Mouse (Mus musculus) intestine, embryonic 14.5 days (tissue): ENCODE measurements at regions not wholly inside any gene's neighbourhood (a gene's known extent, or its start where the extent isn't known, plus 50 kb on each side); places are given as distances from the start of the nearest gene placed in this dataset.

Experiments used
- ATAC-seq: fragments of 200-750 bp; cut with Nextera tagmentation; replicated peaks from 2 replicates; pipeline ENCODE4 v1.8.0; 2017; ENCODE audit warnings: low read depth, moderate number of reproducible peaks, moderate TSS enrichment, moderate library complexity; ENCODE audit not compliant: low FRiP score, low TSS enrichment
- DNase-seq: peaks from one replicate; pipeline ENCODE4 v3.0.0-alpha.2; 2018; ENCODE audit warnings: low spot score
- H3K27ac ChIP-seq: fragments of 300-500 bp; sonication (generic); 2 replicates; pipeline ENCODE4 v1.5.1; 2014; ENCODE audit warnings: low read depth, mild to moderate bottlenecking, control low read depth
- H3K27me3 ChIP-seq: fragments of 300-500 bp; sonication (generic); replicated peaks from 2 replicates; pipeline ENCODE4 v1.6.1; 2014; ENCODE audit warnings: low read length, control low read depth; ENCODE audit not compliant: control insufficient read depth, insufficient read depth
- H3K36me3 ChIP-seq: fragments of 300-500 bp; sonication (generic); 2 replicates; pipeline ENCODE4 v1.6.1; 2014; ENCODE audit warnings: low read length, control low read depth; ENCODE audit not compliant: control insufficient read depth, insufficient read depth
- H3K4me1 ChIP-seq: fragments of 300-500 bp; sonication (generic); replicated peaks from 2 replicates; pipeline ENCODE4 v1.6.1; 2014; ENCODE audit warnings: low read length, control low read depth, mixed read lengths; ENCODE audit not compliant: control insufficient read depth, insufficient read depth
- H3K4me2 ChIP-seq: fragments of 300-500 bp; sonication (generic); 2 replicates; pipeline ENCODE4 v1.6.1; 2014; ENCODE audit warnings: low read length
- H3K4me3 ChIP-seq: fragments of 300-500 bp; sonication (generic); 2 replicates; pipeline ENCODE4 v1.5.1; 2014; ENCODE audit warnings: low read depth, low read length, control low read depth, mixed read lengths
- H3K9ac ChIP-seq: fragments of 300-500 bp; sonication (generic); 2 replicates; pipeline ENCODE4 v1.6.1; 2014; ENCODE audit warnings: mild to moderate bottlenecking, low read length
- H3K9me3 ChIP-seq: fragments of 300-500 bp; sonication (generic); 2 replicates; pipeline ENCODE4 v1.6.1; 2016; ENCODE audit warnings: low read length, control low read depth; ENCODE audit not compliant: control insufficient read depth
- WGBS: fragments of 180-500 bp; shearing (Covaris S2); extraction: QIAGEN DNeasy Blood & Tissue Kit; methylation state at CpG from one replicate; pipeline ENCODE4 v1.1.7; 2014; 5-methylcytosine and 5-hydroxymethylcytosine counted together

DNA sequence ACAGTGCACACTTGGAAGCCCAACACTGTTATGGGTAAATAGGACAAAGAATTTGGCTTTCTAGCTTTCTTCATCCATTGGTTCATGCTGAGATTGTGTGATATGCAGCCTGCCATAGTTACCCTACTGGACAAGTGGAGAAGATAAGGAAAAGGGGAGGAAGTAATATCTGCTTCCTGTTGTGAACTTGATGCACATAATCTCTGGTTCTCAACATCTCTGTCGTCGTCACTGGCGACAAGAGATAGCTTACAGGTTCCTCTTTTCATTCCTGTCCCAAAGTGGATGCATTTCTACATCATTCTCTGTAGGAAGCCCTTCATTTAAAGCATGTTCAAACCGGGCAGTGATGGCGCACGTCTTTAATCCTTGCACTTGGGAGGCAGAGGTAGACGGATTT lies 491.4 kb upstream of the Gm765 start:
- no peak overlapping the region for H3K27ac ChIP-seq
- WGBS, result 92% methylated on average over 7 of the region's 7 CpGs

GRCm38 (mm10) chr6:98830191-98830590 lies 487.6 kb upstream of the Gm765 start:
- ATAC-seq (no peak), DNase-seq (no peak)
- H3K36me3 ChIP-seq, result no peaks in the 10 kb centered on the region
- H3K27me3 ChIP-seq, result no peaks in the 10 kb centered on the region
- no peak overlapping the region for H3K27ac ChIP-seq
- no peak overlapping the region for H3K4me3 ChIP-seq
- no peaks in the 10 kb centered on the region for H3K9me3 ChIP-seq
- no peak overlapping the region for H3K9ac ChIP-seq
- H3K4me1 ChIP-seq, result no peaks in the 10 kb centered on the region
- WGBS, result 51% methylated on average over 4 of the region's 4 CpGs
- no peak overlapping the region for H3K4me2 ChIP-seq

More for the DNA sequence above, 491.4 kb upstream of the Gm765 start:
- no peaks in the 10 kb centered on the region for H3K27me3 ChIP-seq
- ATAC-seq, result no peak
- H3K9ac ChIP-seq, result no peak overlapping the region
- no peaks in the 10 kb centered on the region for H3K9me3 ChIP-seq
- H3K4me2 ChIP-seq, result no peak overlapping the region
- H3K4me3 ChIP-seq, result no peak overlapping the region
- H3K36me3 ChIP-seq, result no peaks in the 10 kb centered on the region
- no peaks in the 10 kb centered on the region for H3K4me1 ChIP-seq
- DNase-seq, result no peak

DNA sequence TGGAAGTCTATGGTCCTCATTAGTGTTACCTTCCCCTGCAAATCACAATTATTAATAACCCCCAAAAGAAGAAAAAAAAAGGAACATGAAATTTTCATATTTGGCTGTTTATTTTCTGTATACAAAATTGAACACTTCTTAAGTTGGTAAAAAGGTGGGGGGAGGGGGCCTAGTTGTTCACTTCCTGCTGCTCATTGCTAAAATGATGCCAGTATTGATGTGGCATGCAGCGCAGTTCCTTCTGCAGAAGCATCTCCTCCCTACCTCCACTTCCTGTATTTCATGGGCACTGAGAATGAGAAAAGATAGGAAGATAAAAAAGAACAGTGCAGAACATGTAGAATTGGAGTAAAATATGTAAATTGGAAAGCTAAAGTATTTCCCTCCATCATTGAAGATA lies 465.5 kb upstream of the Gm765 start:
- Histone ChIP-seq H3K4me2 (no peak overlapping the region), H3K9ac (no peak overlapping the region), H3K4me3 (no peak overlapping the region), H3K27ac (no peak overlapping the region), H3K36me3 (no peaks in the 10 kb centered on the region), H3K4me1 (0 out of 2 replicates have a peak, but pooled peaks cover 3% of the 10 kb centered on the region), H3K27me3 (no peaks in the 10 kb centered on the region), H3K9me3 (no peaks in the 10 kb centered on the region)
- ATAC-seq (no peak), DNase-seq (no peak)
- WGBS, result 90% methylated on average over 1 of the region's 1 CpGs

DNA sequence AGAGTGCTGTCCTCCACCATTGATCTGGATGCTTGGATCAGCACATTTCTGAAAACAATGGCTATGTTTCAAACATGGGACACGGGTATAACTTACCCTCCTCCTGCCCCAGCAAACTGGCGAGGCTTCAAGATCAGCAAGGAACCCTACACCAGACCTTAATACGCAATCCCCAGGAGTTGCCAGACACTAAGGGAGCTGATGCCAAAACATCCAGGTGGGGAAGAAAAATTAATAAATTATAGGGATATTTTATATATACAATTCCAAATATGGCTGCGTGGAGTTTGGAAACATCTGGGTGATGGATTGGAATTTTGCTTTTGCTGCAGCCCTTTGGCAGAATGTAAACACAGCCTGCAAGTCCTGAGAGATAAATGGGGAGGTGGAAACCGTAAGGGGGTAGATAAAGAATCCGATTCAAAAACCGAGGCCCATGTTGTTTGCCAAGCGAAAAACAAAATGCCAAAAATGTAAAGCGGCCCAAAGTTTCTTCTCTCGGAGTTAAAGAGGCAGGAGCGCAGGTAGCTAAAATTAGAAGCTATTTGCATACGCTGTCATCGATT lies 460.9 kb upstream of the Gm765 start:
- 43% methylated on average over 13 of the region's 13 CpGs for WGBS
- no peaks in the 10 kb centered on the region for H3K9me3 ChIP-seq
- H3K4me3 ChIP-seq, result no peak overlapping the region
- peaks cover 12% of the 10 kb centered on the region; the same call in 1 of the 2 replicates for H3K4me1 ChIP-seq
- ATAC-seq (no peak), DNase-seq (peak; percentile 55)
- no peak overlapping the region for H3K4me2 ChIP-seq
- no peaks in the 10 kb centered on the region for H3K36me3 ChIP-seq
- no peak overlapping the region for H3K9ac ChIP-seq
- H3K27me3 ChIP-seq, result no peaks in the 10 kb centered on the region
- peak overlapping the region; percentile 77 for H3K27ac ChIP-seq

DNA sequence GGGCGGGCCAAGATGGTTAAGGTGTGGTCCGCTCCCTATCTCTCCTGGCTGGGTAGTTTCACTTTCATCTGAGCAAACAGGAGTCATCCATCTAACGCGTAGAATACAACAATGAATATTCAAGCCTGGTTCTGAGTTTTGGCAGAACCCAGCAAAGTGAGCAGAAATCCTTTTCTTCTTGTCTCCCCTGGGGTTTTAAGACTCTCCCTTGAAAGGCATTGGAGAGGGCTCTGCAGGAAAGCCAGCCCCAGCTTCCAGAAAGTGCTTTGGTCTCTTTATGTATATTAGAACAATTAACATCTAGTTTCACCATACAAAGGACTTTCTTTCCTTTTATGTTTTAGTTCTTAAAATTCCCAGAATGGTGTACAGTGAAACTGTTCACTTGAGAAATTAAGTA lies 458.5 kb upstream of the Gm765 start:
- Histone ChIP-seq H3K27me3 (no peaks in the 10 kb centered on the region), H3K4me2 (no peak overlapping the region), H3K9me3 (no peaks in the 10 kb centered on the region), H3K36me3 (no peaks in the 10 kb centered on the region), H3K9ac (no peak overlapping the region), H3K4me3 (no peak overlapping the region), H3K27ac (peak overlapping the region; percentile 29; the same call in 1 of the 2 replicates), H3K4me1 (peaks cover 23% of the 10 kb centered on the region)
- no peak for DNase-seq
- 70% methylated on average over 4 of the region's 4 CpGs for whole genome bisulfite sequencing
- no peak for ATAC-seq

GRCm38 (mm10) chr6:98800040-98800439 lies 457.5 kb upstream of the Gm765 start:
- Histone ChIP-seq H3K4me1 (peaks cover 23% of the 10 kb centered on the region), H3K27ac (peak overlapping the region; percentile 38; the same call in 1 of the 2 replicates), H3K27me3 (no peaks in the 10 kb centered on the region), H3K9ac (no peak overlapping the region), H3K36me3 (no peaks in the 10 kb centered on the region), H3K9me3 (no peaks in the 10 kb centered on the region), H3K4me3 (no peak overlapping the region), H3K4me2 (no peak overlapping the region)
- ATAC-seq, result no peak
- WGBS, result 39% methylated on average over 8 of the region's 8 CpGs
- DNase-seq, result no peak

GRCm38 (mm10) chr6:98797778-98798177 lies 455.2 kb upstream of the Gm765 start:
- Histone ChIP-seq H3K4me1 (peaks cover 18% of the 10 kb centered on the region), H3K27me3 (no peaks in the 10 kb centered on the region), H3K4me3 (no peak overlapping the region), H3K36me3 (no peaks in the 10 kb centered on the region), H3K27ac (peak overlapping the region; percentile 36; the same call in 1 of the 2 replicates), H3K9me3 (no peaks in the 10 kb centered on the region), H3K9ac (no peak overlapping the region), H3K4me2 (no peak overlapping the region)
- 54% methylated on average over 3 of the region's 3 CpGs for WGBS
- ATAC-seq (no peak), DNase-seq (no peak)

DNA sequence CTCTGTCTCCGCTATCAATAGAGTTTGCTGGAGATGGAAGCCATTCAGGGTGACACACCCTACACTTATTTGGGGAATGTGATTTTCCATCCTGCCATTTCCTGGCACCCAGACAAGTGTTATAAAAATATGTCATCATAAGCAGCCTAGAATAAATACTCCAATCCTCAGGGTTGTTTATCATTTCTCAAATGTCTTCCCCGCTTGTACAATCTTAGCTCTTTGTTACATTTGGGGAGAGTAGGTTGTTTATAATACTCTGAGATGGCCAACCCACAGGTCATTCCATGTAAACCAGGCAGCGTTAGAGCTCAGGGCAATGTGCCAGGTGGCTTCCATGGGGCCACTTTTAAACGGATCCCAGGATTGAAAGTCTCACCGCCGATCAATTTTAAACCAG lies 454.8 kb upstream of the Gm765 start:
- H3K4me2 ChIP-seq, result peak overlapping the region; percentile 14; the same call in 1 of the 2 replicates
- H3K27ac ChIP-seq, result peak overlapping the region; percentile 36; the same call in 1 of the 2 replicates
- no peaks in the 10 kb centered on the region for H3K27me3 ChIP-seq
- no peak overlapping the region for H3K9ac ChIP-seq
- no peak for DNase-seq
- no peak overlapping the region for H3K4me3 ChIP-seq
- 25% methylated on average over 6 of the region's 6 CpGs for WGBS
- ATAC-seq, result no peak
- peaks cover 16% of the 10 kb centered on the region for H3K4me1 ChIP-seq
- H3K9me3 ChIP-seq, result no peaks in the 10 kb centered on the region
- H3K36me3 ChIP-seq, result no peaks in the 10 kb centered on the region

DNA sequence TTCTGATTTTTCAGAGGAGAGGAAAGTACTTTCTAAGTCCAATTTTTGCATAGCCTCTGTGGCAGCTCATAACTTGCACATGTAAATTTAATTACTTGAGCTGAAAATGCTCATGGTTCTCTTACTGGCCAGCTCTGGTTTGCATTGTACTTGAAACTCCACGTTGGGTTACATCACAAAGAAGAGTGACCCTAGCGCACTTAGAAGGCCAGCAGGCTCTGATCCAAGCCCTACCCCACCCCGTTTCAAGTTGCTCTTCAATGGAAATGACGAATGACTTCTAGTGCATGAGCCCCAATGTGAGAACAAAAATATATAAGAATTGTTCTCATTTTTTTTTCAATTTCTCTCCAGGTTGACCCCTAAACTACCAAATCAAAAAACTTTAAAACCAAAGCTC lies 454.1 kb upstream of the Gm765 start:
- Histone ChIP-seq H3K4me2 (no peak overlapping the region), H3K9me3 (no peaks in the 10 kb centered on the region), H3K4me3 (no peak overlapping the region), H3K4me1 (peaks cover 13% of the 10 kb centered on the region), H3K27ac (no peak overlapping the region), H3K27me3 (no peaks in the 10 kb centered on the region), H3K9ac (no peak overlapping the region), H3K36me3 (no peaks in the 10 kb centered on the region)
- DNase-seq (no peak), ATAC-seq (no peak)
- WGBS, result 42% methylated on average over 4 of the region's 4 CpGs
